Mouse (Mus musculus) MEL (cell line): ENCODE data around the gene Atg4b. TPM values are rescaled to one million over a fixed set of nuclear protein-coding genes. Genes with fewer than 3 reads are reported as not detected.

Source experiments
- DNase-seq: peaks from one replicate; pipeline ENCODE4 v3.0.0; 2011; ENCODE audit warnings: low read depth, low spot score
- H3K27ac ChIP-seq: 2 replicates; pipeline ENCODE4 v1.5.1; 2012; ENCODE audit warnings: low read depth, mild to moderate bottlenecking, control low read depth, low read length, moderate library complexity; ENCODE audit not compliant: control insufficient read depth
- H3K27me3 ChIP-seq, 2 experiments: fragments of 150-350 bp in 1 of 2; sonication (generic) in 1 of 2; 2 replicates each; pipeline ENCODE4 v1.6.1; 2012; ENCODE audit warnings: low read length in 2 of 2, mild to moderate bottlenecking in 2 of 2, improper control_type of control experiment in 1 of 2, moderate library complexity in 1 of 2; ENCODE audit not compliant: insufficient read depth in 2 of 2, control insufficient read depth in 1 of 2
- H3K36me3 ChIP-seq, 2 experiments: 2 replicates each; pipeline ENCODE4 v1.6.1; 2012 to 2014; ENCODE audit warnings: low read length in 2 of 2, improper control_type of control experiment in 1 of 2, inconsistent platforms in 1 of 2, mild to moderate bottlenecking in 1 of 2; ENCODE audit not compliant: insufficient read depth in 2 of 2, control insufficient read depth in 1 of 2
- H3K4me1 ChIP-seq, 2 experiments: fragments of 150-350 bp in 1 of 2; sonication (generic) in 1 of 2; 2 replicates each; pipeline ENCODE4 v1.6.1; 2012; ENCODE audit warnings: low read length in 2 of 2, improper control_type of control experiment in 1 of 2, mild to moderate bottlenecking in 1 of 2; ENCODE audit not compliant: insufficient read depth in 2 of 2, control insufficient read depth in 1 of 2
- H3K4me3 ChIP-seq, 2 experiments: fragments of 150-350 bp in 1 of 2; sonication (generic) in 1 of 2; 2 replicates each; pipeline ENCODE4 v1.5.1; 2012; ENCODE audit warnings: low read depth in 2 of 2, low read length in 2 of 2, mild to moderate bottlenecking in 2 of 2, moderate library complexity in 2 of 2, control low read depth in 1 of 2, improper control_type of control experiment in 1 of 2; ENCODE audit not compliant: control insufficient read depth in 1 of 2, insufficient read depth in 1 of 2
- H3K79me2 ChIP-seq: 2 replicates; pipeline ENCODE4 v1.6.1; 2012; ENCODE audit warnings: mild to moderate bottlenecking, low read length, moderate library complexity; ENCODE audit not compliant: control insufficient read depth, poor library complexity, insufficient read depth
- H3K9ac ChIP-seq: 2 replicates; pipeline ENCODE4 v1.6.1; 2012; ENCODE audit warnings: low read depth, mild to moderate bottlenecking, control low read depth, low read length, moderate library complexity; ENCODE audit not compliant: control insufficient read depth, poor library complexity, severe bottlenecking
- H3K9me3 ChIP-seq: fragments of 150-350 bp; sonication (generic); replicated peaks from 2 replicates; pipeline ENCODE4 v1.6.1; 2012; ENCODE audit warnings: mild to moderate bottlenecking, low read length, improper control_type of control experiment, moderate library complexity; ENCODE audit not compliant: insufficient read depth
- GABPA ChIP-seq: IDR thresholded peaks from 2 replicates; pipeline ENCODE4 v1.6.1; 2012; ENCODE audit warnings: low read depth, mild to moderate bottlenecking, inconsistent platforms, low read length, improper control_type of control experiment, moderate library complexity
- KAT2A ChIP-seq: conservative IDR thresholded peaks from 2 replicates; pipeline ENCODE4 v1.6.1; 2012; ENCODE audit warnings: low read depth, low read length, improper control_type of control experiment, inconsistent platforms
- MXI1 ChIP-seq: IDR thresholded peaks from 2 replicates; pipeline ENCODE4 v1.6.1; 2011; ENCODE audit warnings: mild to moderate bottlenecking, low read depth, low read length, improper control_type of control experiment
- POLR2A ChIP-seq, 2 experiments: IDR thresholded peaks; 2 replicates each; pipeline ENCODE4 v1.6.1; 2011 to 2012; ENCODE audit warnings: low read length in 2 of 2, mild to moderate bottlenecking in 2 of 2, control low read depth in 1 of 2, improper control_type of control experiment in 1 of 2, low read depth in 1 of 2, moderate library complexity in 1 of 2; ENCODE audit not compliant: control insufficient read depth in 1 of 2, insufficient read depth in 1 of 2, poor library complexity in 1 of 2
- SIN3A ChIP-seq: IDR thresholded peaks from 2 replicates; pipeline ENCODE4 v1.6.1; 2012; ENCODE audit warnings: low read length, improper control_type of control experiment, inconsistent platforms
- SMC3 ChIP-seq: IDR thresholded peaks from 2 replicates; pipeline ENCODE4 v1.6.1; 2011; ENCODE audit warnings: low read depth, low read length, improper control_type of control experiment
- TAL1 ChIP-seq: IDR thresholded peaks from 2 replicates; pipeline ENCODE4 v1.6.1; 2012; ENCODE audit warnings: mild to moderate bottlenecking, inconsistent platforms, low read length, moderate library complexity, mixed read lengths
- UBTF ChIP-seq: IDR thresholded peaks from 2 replicates; pipeline ENCODE4 v1.6.1; 2012; ENCODE audit warnings: low read depth, mild to moderate bottlenecking, inconsistent platforms, low read length, improper control_type of control experiment, moderate library complexity, borderline replicate concordance; ENCODE audit not compliant: insufficient read depth
- ZKSCAN1 ChIP-seq: IDR thresholded peaks from 2 replicates; pipeline ENCODE4 v1.6.1; 2012; ENCODE audit warnings: low read depth, mild to moderate bottlenecking, inconsistent platforms, low read length, improper control_type of control experiment, moderate library complexity
- polyA plus RNA-seq, 2 experiments: library from polyadenylated mRNA; stranded (reverse) in 1 of 2; unstranded in 1 of 2; fragments of >175 nt in 1 of 2; fragments of >200 nt in 1 of 2; gene quantifications; 2 replicates each; pipeline versions ENCODE4 v1.2.1 to v1.2.4; 2012; ENCODE audit warnings: low replicate concordance in 2 of 2, low read depth in 1 of 2; ENCODE audit not compliant: insufficient read length in 2 of 2, insufficient read depth in 1 of 2, missing spikeins in 1 of 2
- total RNA-seq: library from RNA; depleted of rRNA; stranded (reverse); fragments of 300-350 nt; gene quantifications from 2 replicates; pipeline ENCODE4 v1.2.3, GENCODE M21; 2012

Atg4b gene
- total and polyA plus RNA-seq, 3 experiments: 57.9 to 121 TPM; not detected in 1

DNA sequence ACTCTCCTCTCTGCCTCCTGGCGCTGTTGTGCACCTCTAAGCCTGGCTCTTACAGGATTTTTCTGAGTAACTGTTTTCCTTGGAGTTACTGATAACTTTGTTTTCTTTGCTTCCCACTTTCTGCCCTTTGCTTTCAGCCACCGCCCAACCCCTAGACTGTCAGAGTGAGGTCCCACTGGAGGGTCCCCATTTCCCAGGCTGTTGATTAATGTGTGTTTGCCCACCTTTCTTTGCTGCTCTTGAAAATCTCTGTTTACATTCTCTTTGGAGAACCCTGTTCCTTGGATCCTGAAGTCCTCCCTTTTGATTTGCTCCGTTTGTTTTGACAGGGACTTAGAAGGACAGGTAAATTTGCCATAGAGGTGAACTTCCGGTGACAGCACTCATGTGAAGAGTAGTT lies 57.6 kb downstream of the Atg4b start:
- H3K4me1 ChIP-seq: peaks cover 2 to 15% of the 10 kb centered on the region in 2 experiments
- H3K79me2 ChIP-seq: peaks cover 21% of the 10 kb centered on the region
- no peaks in the 10 kb centered on the region for H3K9me3 ChIP-seq
- H3K4me3 ChIP-seq: no peak overlapping the region
- H3K9ac ChIP-seq: no peak overlapping the region
- no peak overlapping the region for H3K27ac ChIP-seq
- no peak for DNase-seq
- H3K36me3 ChIP-seq: peaks cover 12 to 13% of the 10 kb centered on the region in 2 experiments
- H3K27me3 ChIP-seq: no peaks in the 10 kb centered on the region
- TF ChIP-seq SIN3A: no peak

DNA sequence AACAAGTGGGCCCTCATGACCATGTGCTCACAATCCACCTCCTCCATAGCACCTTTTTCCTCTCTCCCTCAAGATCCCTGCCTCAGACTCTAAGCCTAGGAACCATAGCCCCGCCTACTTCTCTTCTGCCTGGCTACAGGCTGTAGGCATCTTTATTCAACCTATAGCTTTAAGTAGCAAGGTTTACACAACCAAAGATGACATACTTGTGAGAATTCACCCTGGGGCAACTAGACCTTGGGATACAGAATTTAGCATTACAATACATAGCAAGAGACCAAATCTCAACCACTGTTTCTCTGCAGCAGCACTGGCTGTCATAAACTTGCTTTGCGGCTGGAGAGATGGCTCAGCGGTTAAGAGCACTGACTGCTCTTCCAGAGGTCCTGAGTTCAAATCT lies 58.7 kb downstream of the Atg4b start:
- no peak for DNase-seq
- TF ChIP-seq GABPA (no peak), TAL1 (no peak), UBTF (no peak), ZKSCAN1 (no peak), SMC3 (no peak), POLR2A (IDR thresholded peaks at IDR 0.05; ENCODE audit: control insufficient read depth in 1 of 2, insufficient read depth in 1 of 2, low read depth in 1 of 2, low read length in 2 of 2, poor library complexity in 1 of 2) (no peak)
- Histone ChIP-seq H3K36me3 (peaks cover 7 to 13% of the 10 kb centered on the region in 2 experiments), H3K9me3 (no peaks in the 10 kb centered on the region), H3K9ac (no peak overlapping the region), H3K27ac (no peak overlapping the region), H3K4me1 (peaks cover 0 to 8% of the 10 kb centered on the region in 2 experiments; a peak in 3 of 4 replicates), H3K79me2 (peaks cover 13% of the 10 kb centered on the region), H3K27me3 (no peaks in the 10 kb centered on the region), H3K4me3 (no peak overlapping the region)

DNA sequence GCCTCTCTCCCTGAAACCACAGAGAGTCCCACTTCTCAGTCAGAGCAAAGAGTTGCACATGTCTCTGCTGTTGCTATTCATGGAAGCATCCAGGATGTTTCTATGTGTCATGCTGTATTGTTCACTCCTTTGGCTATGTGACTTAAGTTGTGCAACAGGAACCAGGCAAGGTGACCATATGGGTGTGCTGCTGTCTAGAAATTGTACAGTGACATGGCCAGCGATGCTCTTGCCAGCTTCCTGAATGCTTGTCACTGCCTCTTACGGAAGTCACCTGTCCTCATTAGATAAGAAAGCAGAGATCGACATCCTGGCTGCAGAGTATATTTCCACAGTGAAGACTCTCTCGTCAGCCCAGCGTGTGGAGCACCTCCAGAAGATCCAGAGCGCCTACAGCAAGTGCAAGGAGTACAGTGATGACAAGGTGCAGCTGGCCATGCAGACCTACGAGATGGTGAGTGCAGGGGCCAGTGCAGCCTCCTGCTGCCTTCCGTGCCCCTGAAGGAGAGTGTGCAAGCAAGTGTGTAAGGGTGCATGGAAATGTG lies 60.3 kb downstream of the Atg4b start:
- Histone ChIP-seq H3K27me3 (no peaks in the 10 kb centered on the region), H3K4me1 (no peaks in the 10 kb centered on the region), H3K9ac (no peak overlapping the region), H3K36me3 (peaks cover 0 to 16% of the 10 kb centered on the region in 2 experiments; a peak in 2 of 4 replicates), H3K4me3 (no peak overlapping the region), H3K9me3 (no peaks in the 10 kb centered on the region), H3K27ac (no peak overlapping the region), H3K79me2 (peaks cover 2% of the 10 kb centered on the region; the same call in 1 of the 2 replicates)
- TF ChIP-seq TAL1 (peak; percentile 13; the same call in 1 of the 2 replicates), MXI1 (no peak), KAT2A (no peak)
- DNase-seq: no peak
